Mouse (Mus musculus): ENCODE data around the gene Dld. TPM values are rescaled to one million over a fixed set of nuclear protein-coding genes. Genes with fewer than 3 reads are reported as not detected.

Gene Dld
- polyA plus RNA-seq, 1 experiment from 2014 or later = 139 TPM

DNA sequence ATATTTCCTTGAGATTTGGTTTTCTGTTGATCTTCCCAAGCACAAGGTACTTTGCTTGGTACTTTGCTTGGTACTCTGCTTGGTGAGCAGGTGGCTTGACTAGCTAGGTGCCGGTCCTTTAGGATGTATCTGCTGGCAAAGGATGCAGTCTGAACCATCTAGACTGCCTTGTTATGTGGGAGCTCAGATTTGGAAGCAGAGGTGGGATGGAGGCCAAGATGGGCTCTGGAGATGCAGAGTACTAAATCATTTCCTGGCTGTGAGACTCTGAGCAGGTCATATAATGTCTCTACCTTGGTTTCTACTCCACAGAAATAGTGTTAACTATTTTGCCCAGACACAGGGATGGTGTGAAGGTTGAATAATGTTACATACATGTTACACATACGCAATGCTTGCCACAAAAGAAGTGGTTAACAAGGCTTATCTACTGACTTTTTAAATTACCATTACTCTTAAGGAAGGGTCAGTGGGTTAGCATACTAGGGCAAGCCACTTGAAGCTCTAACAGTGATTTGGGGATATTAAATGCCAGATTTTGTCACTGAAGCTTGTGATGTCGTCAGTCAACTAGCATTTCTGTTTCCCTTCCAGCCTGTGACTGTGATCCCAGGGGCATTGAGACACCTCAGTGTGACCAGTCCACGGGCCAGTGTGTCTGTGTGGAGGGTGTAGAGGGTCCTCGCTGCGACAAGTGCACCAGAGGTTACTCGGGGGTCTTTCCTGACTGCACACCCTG, 33.4 kb downstream of the Dld start:
- WGBS = 93% methylated on average over 7 of the region's 7 CpGs
- Histone ChIP-seq H3K27ac (no peak overlapping the region), H3K4me3 (no peak overlapping the region), H3K27me3 (no peaks in the 10 kb centered on the region), H3K9ac (no peak overlapping the region), H3K4me1 (no peaks in the 10 kb centered on the region), H3K36me3 (no peaks in the 10 kb centered on the region; the same call in 1 of the 2 replicates), H3K9me3 (replicated peaks) (0 out of 2 replicates have a peak, but pooled peaks cover 5% of the 10 kb centered on the region), H3K4me2 (replicated peaks) (no peak overlapping the region)
- no peak for ATAC-seq (ENCODE audit: low FRiP score)

DNA sequence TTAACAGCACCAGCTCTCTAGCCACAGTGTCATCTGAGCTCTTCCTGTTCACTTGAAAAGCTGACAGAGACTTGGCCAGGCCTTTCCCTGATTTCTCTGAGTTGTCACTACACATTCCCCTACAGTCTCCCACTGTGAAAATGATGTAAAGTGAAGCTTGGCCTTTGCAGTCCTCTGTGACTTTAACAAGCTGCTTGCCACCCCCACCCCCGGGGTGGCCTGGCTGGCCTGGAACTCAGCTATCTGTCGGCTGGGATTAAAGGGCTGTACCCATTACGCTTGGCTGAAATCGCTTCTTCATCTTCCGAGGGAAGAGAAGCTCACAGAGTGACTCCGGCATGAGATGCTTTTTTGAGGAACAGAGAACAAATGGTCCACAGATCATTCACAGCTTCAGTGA, 35.3 kb downstream of the Dld start:
- H3K4me2 ChIP-seq (replicated peaks) = no peak overlapping the region
- H3K4me3 ChIP-seq = no peak overlapping the region
- H3K9me3 ChIP-seq (replicated peaks) = 0 out of 2 replicates have a peak, but pooled peaks cover 5% of the 10 kb centered on the region
- no peak overlapping the region for H3K9ac ChIP-seq
- no peak for ATAC-seq (ENCODE audit: low FRiP score)
- no peak overlapping the region for H3K27ac ChIP-seq
- WGBS = 68% methylated on average over 6 of the region's 6 CpGs
- H3K36me3 ChIP-seq = no peaks in the 10 kb centered on the region; the same call in 1 of the 2 replicates
- no peaks in the 10 kb centered on the region for H3K4me1 ChIP-seq
- H3K27me3 ChIP-seq = no peaks in the 10 kb centered on the region

DNA sequence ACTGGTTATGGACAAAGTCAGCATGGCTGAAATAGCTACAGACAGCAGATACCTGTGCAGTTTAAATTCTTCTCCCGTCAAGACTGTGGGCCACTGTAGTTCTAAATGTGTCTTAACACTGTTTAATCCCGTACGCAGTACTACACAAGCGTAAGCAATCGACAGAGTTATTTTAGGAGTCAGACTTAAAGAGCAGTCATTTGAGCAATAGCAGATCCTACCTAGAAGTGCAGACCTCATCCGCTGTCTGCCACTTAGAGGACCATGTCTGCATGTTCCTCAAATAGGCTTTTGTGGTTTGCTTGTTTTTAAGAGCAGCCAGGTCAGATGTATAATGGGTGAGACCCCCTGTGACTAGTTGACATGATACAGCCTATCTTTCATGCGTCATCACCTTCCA, 36.9 kb downstream of the Dld start:
- WGBS = 96% methylated on average over 7 of the region's 7 CpGs
- ATAC-seq (ENCODE audit: low FRiP score) = no peak
- H3K27ac ChIP-seq = no peak overlapping the region
- H3K4me2 ChIP-seq (replicated peaks) = no peak overlapping the region
- H3K9me3 ChIP-seq (replicated peaks) = 0 out of 2 replicates have a peak, but pooled peaks cover 5% of the 10 kb centered on the region
- no peaks in the 10 kb centered on the region for H3K27me3 ChIP-seq
- H3K4me1 ChIP-seq = 0 out of 2 replicates have a peak, but pooled peaks cover 4% of the 10 kb centered on the region
- H3K36me3 ChIP-seq = no peaks in the 10 kb centered on the region; the same call in 1 of the 2 replicates
- no peak overlapping the region for H3K9ac ChIP-seq
- no peak overlapping the region for H3K4me3 ChIP-seq

DNA sequence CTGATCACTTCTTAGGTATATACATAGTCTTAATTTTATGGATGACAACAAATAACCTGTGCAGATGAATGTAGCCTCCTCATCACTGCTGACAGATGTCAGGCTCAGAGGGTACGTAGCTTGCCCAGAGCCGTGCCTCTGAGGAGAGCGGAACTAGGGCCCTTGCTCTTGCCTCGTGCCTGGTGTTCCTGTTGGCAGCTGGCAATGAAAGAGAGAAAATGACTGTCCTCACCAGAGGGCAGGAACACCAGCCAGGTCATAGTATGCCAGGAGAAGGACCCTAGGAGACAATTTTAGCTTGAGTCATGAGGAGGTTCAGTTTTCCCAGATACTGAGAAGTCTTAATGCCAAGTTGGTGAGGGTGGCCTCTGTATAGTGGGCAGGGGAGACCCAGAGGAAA, 38.1 kb downstream of the Dld start:
- H3K36me3 ChIP-seq = no peaks in the 10 kb centered on the region; the same call in 1 of the 2 replicates
- H3K27ac ChIP-seq = no peak overlapping the region
- H3K4me3 ChIP-seq = no peak overlapping the region
- 0 out of 2 replicates have a peak, but pooled peaks cover 5% of the 10 kb centered on the region for H3K9me3 ChIP-seq (replicated peaks)
- no peak overlapping the region for H3K4me2 ChIP-seq (replicated peaks)
- ATAC-seq (ENCODE audit: low FRiP score) = no peak
- 0 out of 2 replicates have a peak, but pooled peaks cover 4% of the 10 kb centered on the region for H3K4me1 ChIP-seq
- no peak overlapping the region for H3K9ac ChIP-seq
- 94% methylated on average over 4 of the region's 4 CpGs for WGBS
- no peaks in the 10 kb centered on the region for H3K27me3 ChIP-seq

DNA sequence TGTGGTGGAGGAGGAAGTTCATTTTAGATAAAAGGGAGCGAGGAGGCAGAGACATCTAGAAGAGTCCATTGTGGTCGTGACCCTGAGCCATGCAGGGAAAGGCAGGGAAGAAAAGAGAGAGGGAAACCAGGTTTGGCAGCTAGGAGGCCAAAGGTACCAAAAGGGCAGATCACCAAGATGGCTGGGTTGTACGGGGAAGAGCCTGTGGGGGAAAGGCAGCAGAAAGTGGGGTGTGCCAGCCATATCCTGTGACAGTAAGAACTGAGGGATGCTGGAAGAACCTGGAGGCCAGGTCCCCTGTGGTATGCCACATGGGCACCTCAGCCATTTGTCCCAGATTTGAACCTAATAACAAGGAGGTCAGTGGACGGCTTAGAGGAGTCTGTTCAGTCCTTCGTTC, 39.0 kb downstream of the Dld start:
- no peak overlapping the region for H3K4me3 ChIP-seq
- H3K4me2 ChIP-seq (replicated peaks) = no peak overlapping the region
- ATAC-seq (ENCODE audit: low FRiP score) = no peak
- no peaks in the 10 kb centered on the region for H3K27me3 ChIP-seq
- WGBS = 88% methylated on average over 5 of the region's 5 CpGs
- H3K9me3 ChIP-seq (replicated peaks) = 0 out of 2 replicates have a peak, but pooled peaks cover 5% of the 10 kb centered on the region
- no peak overlapping the region for H3K9ac ChIP-seq
- 0 out of 2 replicates have a peak, but pooled peaks cover 4% of the 10 kb centered on the region for H3K4me1 ChIP-seq
- no peaks in the 10 kb centered on the region; the same call in 1 of the 2 replicates for H3K36me3 ChIP-seq
- H3K27ac ChIP-seq = no peak overlapping the region

DNA sequence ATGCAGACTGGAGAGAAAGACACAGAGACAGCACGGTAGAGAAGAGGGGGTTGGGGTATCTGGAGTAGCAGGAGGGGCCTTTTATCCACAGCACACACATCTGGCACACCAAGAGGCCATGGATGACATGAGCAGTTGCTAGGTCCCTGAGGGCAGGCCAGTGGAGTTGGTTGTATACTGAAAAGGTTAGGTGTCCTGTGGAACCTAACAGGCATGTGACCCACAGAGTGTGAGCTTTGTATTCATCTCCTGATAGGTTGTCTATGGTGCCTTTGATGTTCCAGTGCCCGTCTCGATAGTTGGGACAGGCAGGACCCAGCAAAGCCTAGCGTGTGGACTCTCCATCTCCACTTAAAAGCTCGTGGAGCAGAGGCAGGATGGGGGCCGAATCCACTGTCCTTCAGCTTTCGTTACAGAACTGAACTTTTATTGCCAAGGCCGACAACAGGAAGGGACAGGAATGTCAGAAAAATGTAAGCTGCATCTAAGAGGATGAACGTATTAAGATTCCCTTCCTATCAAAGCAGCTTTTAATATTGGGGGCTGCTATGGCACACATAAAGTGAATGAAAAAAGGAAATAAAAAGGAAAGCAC, 39.5 kb downstream of the Dld start:
- Histone ChIP-seq H3K4me2 (replicated peaks) (no peak overlapping the region), H3K4me1 (0 out of 2 replicates have a peak, but pooled peaks cover 4% of the 10 kb centered on the region), H3K27ac (no peak overlapping the region), H3K36me3 (no peaks in the 10 kb centered on the region; the same call in 1 of the 2 replicates), H3K27me3 (no peaks in the 10 kb centered on the region), H3K9ac (no peak overlapping the region), H3K9me3 (replicated peaks) (0 out of 2 replicates have a peak, but pooled peaks cover 5% of the 10 kb centered on the region), H3K4me3 (no peak overlapping the region)
- no peak for ATAC-seq (ENCODE audit: low FRiP score)
- 86% methylated on average over 9 of the region's 9 CpGs for WGBS

DNA sequence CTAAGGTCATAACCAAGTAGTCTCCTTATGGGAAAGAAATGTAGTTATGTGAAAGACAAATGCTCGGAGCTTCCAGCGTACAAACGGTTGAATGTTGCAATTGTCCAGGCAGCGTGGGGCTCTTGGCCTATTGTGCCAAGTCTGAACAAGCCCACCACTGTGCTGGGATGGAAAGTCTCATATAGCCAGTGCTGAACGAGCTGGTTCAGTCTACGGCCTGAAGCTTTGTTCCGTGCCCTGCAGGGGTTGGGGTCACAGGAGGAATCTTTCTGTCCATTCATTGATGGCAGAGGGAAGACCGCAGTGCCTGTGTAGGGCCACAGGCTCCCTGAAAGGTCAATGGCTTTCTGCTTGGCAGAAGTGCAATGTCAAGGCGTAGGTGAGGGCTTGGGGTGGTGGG, 40.6 kb downstream of the Dld start:
- 27% methylated on average over 9 of the region's 9 CpGs for WGBS
- H3K9ac ChIP-seq = no peak overlapping the region
- H3K4me3 ChIP-seq = no peak overlapping the region
- H3K36me3 ChIP-seq = no peaks in the 10 kb centered on the region; the same call in 1 of the 2 replicates
- no peak for ATAC-seq (ENCODE audit: low FRiP score)
- H3K27me3 ChIP-seq = no peaks in the 10 kb centered on the region
- 0 out of 2 replicates have a peak, but pooled peaks cover 4% of the 10 kb centered on the region for H3K4me1 ChIP-seq
- H3K27ac ChIP-seq = no peak overlapping the region
- 0 out of 2 replicates have a peak, but pooled peaks cover 5% of the 10 kb centered on the region for H3K9me3 ChIP-seq (replicated peaks)
- no peak overlapping the region for H3K4me2 ChIP-seq (replicated peaks)

DNA sequence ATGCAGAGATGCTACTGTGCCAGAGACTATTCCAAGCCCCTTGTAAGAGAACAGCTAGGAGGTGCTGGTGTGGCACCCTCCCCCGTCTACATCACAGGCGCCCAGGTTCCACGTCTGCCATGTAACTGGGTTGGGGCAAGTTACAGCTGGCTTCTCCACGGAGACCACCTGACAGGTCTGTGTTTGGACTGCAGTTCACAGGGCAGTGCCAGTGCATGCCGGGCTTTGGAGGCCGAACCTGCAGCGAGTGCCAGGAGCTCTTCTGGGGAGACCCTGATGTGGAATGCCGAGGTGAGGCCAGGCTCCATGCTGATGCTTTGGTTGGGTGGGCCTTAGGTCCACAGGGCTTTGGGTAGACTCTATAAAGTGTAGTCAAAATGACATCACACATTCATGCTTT, 43.5 kb downstream of the Dld start:
- Histone ChIP-seq H3K9ac (no peak overlapping the region), H3K36me3 (no peaks in the 10 kb centered on the region), H3K27ac (no peak overlapping the region), H3K27me3 (no peaks in the 10 kb centered on the region), H3K4me2 (replicated peaks) (no peak overlapping the region), H3K9me3 (replicated peaks) (no peaks in the 10 kb centered on the region), H3K4me1 (0 out of 2 replicates have a peak, but pooled peaks cover 4% of the 10 kb centered on the region), H3K4me3 (no peak overlapping the region)
- 94% methylated on average over 8 of the region's 8 CpGs for WGBS
- no peak; the same call in 1 of the 2 replicates for ATAC-seq (ENCODE audit: low FRiP score)

DNA sequence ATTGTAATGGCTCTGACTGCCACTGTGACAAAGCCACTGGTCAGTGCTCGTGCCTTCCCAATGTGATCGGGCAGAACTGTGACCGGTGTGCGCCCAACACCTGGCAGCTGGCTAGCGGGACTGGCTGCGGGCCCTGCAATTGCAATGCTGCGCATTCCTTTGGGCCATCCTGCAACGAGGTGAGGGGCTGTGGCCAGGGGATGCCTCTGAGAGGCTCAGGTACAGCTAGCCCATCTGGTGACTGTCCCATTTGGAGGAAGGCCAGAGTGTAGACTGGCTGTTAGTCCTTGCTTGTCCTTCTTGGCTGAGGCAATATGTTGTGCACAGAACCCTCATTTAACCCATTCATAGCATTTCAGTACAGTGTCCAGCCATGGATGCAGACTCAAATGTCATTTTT, 44.2 kb downstream of the Dld start:
- no peak overlapping the region for H3K9ac ChIP-seq
- no peak overlapping the region for H3K27ac ChIP-seq
- H3K4me3 ChIP-seq = no peak overlapping the region
- 94% methylated on average over 8 of the region's 8 CpGs for WGBS
- no peak overlapping the region for H3K4me2 ChIP-seq (replicated peaks)
- no peaks in the 10 kb centered on the region for H3K27me3 ChIP-seq
- ATAC-seq (ENCODE audit: low FRiP score) = no peak
- H3K4me1 ChIP-seq = 0 out of 2 replicates have a peak, but pooled peaks cover 4% of the 10 kb centered on the region
- H3K36me3 ChIP-seq = no peaks in the 10 kb centered on the region
- H3K9me3 ChIP-seq (replicated peaks) = no peaks in the 10 kb centered on the region

DNA sequence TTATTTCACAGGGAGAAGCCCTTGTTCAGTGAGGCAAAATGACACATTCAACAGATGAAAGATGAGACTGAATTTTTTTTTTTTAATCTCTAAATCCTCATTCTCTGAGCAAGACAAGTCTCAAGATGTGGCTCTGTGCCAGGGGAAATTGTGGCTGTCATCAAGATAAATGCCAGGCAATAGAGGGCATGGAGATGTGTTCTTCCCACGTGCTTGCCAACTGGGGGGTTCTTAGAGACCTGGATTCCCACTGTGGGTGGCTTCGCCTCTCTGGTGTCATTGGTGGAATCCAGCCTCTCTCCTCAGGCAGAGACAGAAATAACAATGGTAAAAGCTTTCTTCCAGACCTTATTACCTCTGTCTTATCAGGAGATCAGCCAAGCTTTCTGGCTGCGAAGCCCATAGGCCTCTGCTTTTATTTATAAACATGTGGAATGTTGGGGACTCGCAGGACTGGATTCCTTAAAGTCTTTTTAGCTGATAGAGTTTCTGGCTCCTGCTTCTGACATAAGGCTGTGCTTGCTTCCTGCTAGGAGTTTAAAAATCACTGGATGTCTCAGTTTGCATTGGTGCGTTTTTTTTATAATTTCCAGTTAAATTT, 45.1 kb downstream of the Dld start:
- 77% methylated on average over 5 of the region's 5 CpGs for WGBS
- 0 out of 2 replicates have a peak, but pooled peaks cover 4% of the 10 kb centered on the region for H3K4me1 ChIP-seq
- no peaks in the 10 kb centered on the region for H3K27me3 ChIP-seq
- H3K9ac ChIP-seq = no peak overlapping the region
- H3K9me3 ChIP-seq (replicated peaks) = no peaks in the 10 kb centered on the region
- H3K36me3 ChIP-seq = no peaks in the 10 kb centered on the region
- H3K27ac ChIP-seq = no peak overlapping the region
- ATAC-seq (ENCODE audit: low FRiP score) = no peak
- no peak overlapping the region for H3K4me2 ChIP-seq (replicated peaks)
- H3K4me3 ChIP-seq = no peak overlapping the region

DNA sequence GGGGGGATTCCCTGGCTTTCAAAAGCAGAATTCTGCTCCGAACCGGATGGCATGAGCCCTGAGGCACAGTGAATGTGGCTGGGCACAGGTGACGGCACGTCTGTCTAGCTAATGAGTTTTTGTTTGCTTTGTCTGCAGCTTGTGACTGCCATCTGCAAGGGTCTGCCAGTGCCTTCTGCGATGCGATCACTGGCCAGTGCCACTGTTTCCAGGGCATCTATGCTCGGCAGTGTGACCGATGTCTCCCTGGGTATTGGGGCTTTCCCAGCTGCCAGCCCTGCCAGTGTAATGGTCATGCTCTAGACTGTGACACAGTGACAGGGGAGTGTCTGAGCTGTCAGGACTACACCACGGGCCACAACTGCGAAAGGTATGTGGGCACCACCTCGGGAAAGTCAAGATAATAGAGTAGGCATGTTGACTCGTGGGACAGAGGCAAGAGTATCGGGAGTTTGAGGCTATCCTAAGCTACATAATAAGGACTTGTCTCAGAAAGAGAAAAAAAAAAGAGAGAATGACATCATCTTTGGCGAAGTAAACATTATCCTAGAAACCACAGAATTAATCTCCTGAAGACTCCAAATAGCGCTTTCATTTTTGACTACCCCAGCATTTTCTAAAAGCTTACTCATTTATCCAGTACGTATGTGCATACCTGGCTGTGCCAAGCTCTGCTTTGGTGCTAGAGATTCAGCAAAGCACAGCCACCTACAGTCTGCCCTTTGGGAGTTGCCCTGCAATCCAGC, 48.3 kb downstream of the Dld start:
- Histone ChIP-seq H3K4me1 (no peaks in the 10 kb centered on the region), H3K4me3 (no peak overlapping the region), H3K9ac (no peak overlapping the region), H3K4me2 (replicated peaks) (no peak overlapping the region), H3K9me3 (replicated peaks) (no peaks in the 10 kb centered on the region), H3K27me3 (no peaks in the 10 kb centered on the region), H3K36me3 (no peaks in the 10 kb centered on the region), H3K27ac (no peak overlapping the region)
- no peak for ATAC-seq (ENCODE audit: low FRiP score)
- WGBS = 89% methylated on average over 16 of the region's 16 CpGs

DNA sequence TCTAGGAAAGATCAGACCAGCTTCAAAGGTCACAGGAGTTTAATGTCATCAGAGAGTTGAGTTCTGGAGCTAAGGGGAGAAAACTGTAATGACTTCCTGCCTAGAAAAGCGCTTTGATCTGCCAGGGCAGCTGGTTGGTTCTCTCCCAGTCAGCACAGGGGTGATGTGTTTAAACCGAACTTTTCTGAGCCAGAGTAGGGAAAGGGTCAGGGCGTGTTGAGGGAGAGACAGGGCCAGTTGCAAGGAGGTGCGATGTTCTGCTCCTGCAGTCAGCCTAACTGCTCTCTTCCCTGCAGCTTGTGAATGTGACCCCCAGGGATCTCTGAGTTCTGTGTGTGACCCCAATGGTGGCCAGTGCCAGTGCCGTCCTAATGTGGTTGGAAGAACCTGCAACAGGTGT, 49.0 kb downstream of the Dld start:
- 76% methylated on average over 5 of the region's 5 CpGs for WGBS

More for the DNA sequence above, 49.0 kb downstream of the Dld start:
- H3K36me3 ChIP-seq = no peaks in the 10 kb centered on the region
- H3K4me2 ChIP-seq (replicated peaks) = no peak overlapping the region
- no peak overlapping the region for H3K9ac ChIP-seq
- no peaks in the 10 kb centered on the region for H3K4me1 ChIP-seq
- no peaks in the 10 kb centered on the region for H3K27me3 ChIP-seq
- H3K9me3 ChIP-seq (replicated peaks) = no peaks in the 10 kb centered on the region
- ATAC-seq (ENCODE audit: low FRiP score) = no peak
- H3K4me3 ChIP-seq = no peak overlapping the region
- H3K27ac ChIP-seq = no peak overlapping the region

Data from hindbrain, embryonic 12.5 days (tissue).